Mouse (Mus musculus): ENCODE measurements around the gene Cyp24a1.

- TF ChIP-seq CTCF (IDR thresholded peaks at IDR 0.05) (no peak), EP300 (IDR thresholded peaks at IDR 0.05) (no peak)
These were observed 32.8 kb upstream of the Cyp24a1 start for GRCm38 (mm10) chr2:170529766-170530165.
